Mouse (Mus musculus): Measurements from ENCODE around the gene Col8a2.

Col8a2 gene

DNA sequence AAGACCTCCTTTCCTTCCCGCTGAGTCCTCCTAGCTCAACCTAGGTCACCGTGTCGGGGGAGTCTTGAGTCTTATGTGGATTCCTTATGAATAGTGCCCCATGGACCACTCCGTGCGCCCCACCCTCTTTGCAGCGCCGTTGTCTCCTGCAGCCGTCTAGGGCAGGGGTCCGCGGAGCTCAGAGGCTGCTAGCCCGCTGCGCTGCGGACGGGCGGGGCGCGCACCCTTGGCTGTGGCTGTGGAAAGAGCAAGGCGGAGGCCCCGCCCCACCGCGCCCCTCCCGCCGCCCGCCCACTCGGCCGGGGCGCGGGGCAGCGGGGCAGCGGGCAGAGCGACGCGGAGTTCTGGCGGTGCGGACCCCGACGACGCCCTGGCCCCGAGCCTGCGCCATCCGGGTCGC lies at the start of gene Col8a2:
TSS of gene Col8a2 (plus strand) at position 302 of the 400 bp plus-strand sequence.
- no peak for DNase-seq (ENCODE audit: low read depth, low spot score)

DNA sequence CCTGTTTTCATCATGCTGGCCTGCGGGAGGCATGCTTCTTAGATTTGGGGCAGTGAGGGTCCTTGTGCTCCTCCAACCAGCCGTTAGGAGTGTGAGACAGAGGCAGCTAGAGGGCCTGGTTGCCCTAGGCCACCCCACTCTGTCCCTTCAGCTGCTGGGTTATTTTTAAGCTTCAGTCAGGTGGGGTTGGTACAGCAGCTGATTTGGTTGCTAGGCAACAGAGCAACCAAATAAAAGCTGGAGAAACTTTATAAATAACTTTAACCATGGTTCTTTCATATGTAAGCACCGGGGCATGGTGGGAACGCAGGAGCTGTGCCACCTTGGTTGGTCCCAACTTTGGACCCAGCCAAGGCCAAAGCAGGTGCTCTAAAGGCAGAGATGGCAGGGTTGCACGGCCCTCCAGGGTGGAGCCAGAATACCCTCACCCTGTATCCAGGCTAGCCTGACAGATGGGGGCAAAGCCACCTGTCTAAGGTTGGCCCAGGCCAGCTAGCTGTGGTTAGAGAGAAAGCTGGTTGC lies 48.8 kb upstream of the Col8a2 start:
- no peak for DNase-seq (ENCODE audit: low read depth, low spot score)

DNA sequence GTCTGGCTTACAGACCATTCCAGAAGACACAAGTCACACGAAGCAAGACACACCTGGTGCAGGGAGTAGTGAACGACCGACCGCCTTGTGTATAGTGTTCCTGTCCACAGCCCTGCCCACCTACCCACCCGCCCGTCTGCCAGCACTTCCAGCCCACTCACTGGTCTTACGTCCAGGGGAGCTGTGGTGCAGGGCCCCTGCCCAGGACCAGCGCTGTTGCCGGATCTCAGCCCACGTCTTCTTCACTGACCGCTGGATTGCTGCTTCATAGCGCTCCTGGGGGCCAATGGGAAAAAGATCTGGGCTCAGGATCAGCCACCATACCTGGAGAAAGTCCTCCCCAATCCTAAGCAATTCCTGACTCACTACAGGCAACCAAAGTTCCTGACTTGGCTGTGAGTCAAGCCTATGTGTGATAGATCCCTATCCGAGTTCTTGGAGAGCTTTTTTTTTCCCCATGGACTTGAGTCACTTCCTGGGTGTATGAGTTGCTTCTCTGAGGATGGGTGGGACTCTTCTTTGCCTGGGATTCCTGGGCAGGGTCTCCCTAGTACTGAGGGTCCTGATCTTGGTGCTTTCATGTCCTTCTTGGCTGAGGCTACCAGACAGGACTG lies 46.6 kb upstream of the Col8a2 start:
- no peak for DNase-seq (ENCODE audit: low read depth, low spot score)

DNA sequence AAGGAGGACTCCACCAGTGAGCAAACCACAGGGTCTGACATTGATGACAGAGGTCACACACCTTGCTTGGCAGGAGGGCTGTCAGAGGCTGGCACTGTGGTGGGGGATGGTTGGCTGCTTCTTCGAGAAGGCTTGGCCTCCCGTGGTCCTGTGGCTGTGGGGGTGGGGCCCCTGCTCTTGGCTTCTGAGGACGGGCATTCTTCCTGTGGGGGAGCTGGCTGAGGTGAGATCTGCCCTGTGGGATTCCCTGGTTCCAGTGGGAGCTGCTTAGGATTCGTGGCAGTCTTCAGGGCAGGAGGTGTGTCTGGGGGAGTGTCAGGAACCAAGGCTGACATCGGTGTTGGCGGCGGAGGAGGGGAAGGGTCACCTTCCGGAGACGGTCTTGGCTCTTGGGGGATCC lies 44.6 kb upstream of the Col8a2 start:
- DNase-seq (ENCODE audit: low read depth, low spot score) = no peak

DNA sequence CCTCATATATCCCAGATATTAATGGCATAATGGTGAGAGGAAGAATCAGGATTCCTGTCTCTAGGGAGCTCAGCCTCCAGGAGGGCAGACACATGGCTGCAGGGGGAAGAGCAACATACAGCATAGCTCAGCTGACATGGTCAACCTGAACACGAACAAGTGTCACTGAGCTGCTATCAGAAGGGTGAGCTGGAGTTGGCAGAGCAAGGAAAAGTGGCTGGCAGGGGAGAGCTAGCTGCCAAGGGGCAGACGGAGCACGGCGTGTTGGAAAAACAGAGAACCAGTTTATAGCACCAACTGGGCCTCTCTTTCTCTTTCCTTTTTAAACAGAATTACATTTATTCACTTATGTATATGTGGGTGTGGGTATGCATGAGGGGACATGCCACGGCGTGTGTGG lies 44.1 kb upstream of the Col8a2 start:
- no peak for DNase-seq (ENCODE audit: low read depth, low spot score)

DNA sequence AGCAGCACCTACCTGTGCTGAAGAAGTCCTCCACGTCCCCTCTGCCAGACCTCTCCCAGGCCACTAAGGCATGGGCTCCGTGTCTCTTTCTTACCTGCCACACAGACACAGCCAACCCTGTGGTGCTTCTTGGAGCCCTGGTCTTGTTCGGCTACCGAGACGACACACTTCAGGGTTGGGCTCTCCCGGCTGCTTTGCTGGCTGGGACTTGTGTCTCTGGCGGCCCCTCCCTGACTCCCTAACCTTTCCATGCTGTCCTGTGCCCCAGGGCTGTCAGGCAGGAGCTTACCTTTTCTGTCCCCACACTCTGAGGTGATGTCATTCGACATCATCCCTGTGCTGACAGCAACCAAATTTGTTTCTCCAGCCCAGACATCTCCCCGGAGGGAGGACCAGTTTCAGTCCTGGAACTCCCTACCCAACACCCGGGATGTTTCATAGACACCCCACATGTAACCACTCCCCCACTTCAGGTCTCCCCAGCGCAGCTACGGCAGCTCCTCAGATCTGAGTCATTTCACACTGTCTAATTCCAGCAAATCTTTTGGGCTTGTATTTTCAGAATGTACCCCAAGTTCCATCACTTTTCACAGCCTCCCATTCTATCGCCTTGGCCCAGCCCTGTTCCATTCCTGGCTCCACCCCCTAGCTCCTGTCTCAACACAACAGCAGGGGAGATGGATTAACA lies 40.2 kb upstream of the Col8a2 start:
- no peak for DNase-seq (ENCODE audit: low read depth, low spot score)

DNA sequence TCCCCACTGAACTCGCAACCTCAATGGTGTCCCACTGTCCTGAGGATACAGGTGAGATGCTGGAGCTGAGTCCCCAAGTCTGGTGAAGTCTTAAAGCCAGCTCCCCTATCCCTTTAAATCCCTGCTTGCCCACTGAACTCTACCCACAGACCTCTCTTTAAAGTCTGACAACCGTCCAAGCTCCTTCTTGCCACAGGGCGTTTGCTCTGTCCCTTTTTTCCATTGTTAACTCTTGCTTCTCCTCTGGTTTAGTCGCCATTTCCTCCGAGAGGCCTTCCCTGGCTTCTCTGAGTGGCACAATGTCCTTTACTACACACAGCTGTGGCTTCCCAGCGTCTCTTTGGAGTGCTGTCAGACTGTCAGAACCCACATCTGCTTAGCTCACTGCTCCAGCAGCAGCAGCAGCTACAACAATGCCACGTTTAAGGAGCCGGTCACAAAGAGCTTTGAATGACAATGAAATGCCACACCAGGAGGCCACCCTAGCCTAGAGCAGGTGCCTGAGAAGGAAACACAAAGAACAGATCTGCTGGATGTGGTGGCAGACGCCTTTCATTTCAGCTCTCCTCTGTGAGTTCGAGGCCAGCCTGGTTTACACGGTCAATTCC lies 38.2 kb upstream of the Col8a2 start:
- no peak for DNase-seq (ENCODE audit: low read depth, low spot score)

DNA sequence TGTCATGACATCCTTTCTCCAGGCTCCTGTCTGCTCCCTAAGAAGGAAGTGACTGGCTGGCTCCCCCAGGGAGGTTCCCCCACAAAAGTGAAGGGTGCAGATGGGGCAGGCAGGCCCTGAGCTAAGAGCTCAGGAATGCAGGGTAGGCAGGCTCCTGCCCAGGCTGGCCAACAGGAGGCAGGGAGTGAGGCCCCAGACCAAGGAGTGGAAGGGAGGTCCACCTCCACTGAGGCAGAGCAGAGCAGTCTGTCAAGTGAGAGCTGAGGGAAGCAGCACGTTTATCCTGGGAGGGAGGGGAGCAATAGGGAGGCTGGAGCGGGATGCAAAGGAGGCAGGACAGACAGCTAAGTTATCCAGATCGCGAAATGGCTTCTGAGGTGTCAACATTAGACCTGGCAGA lies 35.9 kb upstream of the Col8a2 start:
- no peak for DNase-seq (ENCODE audit: low read depth, low spot score)

DNA sequence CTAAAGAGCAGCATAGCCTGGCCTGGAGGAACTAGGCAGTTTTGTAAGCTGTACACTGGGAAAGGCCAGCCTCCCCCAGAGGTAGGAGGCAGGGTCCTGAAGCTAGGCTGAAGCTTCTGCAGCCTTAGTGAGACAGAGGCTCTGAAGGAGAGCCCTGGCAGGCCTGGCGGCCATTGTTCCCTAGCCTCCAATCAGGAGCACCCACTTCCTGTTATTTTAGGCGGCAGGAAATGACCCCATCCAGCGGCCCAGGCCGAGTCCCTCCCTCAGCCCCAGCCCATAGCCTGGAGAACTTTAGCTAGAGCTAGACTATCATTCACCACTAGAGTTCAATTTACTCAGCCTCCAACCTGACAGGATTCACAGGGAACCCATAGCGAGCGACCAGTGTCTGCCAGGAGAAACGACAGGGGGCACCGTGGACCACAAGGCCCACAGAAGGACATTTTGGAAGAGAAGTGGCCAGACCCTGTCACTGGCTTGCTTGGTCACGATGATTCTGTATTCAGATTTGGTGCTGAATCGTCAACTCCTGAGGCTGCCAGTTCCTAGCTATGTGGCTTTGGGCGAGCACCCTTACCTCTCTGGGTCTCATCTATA lies 34.8 kb upstream of the Col8a2 start:
- DNase-seq (ENCODE audit: low read depth, low spot score) = no peak

DNA sequence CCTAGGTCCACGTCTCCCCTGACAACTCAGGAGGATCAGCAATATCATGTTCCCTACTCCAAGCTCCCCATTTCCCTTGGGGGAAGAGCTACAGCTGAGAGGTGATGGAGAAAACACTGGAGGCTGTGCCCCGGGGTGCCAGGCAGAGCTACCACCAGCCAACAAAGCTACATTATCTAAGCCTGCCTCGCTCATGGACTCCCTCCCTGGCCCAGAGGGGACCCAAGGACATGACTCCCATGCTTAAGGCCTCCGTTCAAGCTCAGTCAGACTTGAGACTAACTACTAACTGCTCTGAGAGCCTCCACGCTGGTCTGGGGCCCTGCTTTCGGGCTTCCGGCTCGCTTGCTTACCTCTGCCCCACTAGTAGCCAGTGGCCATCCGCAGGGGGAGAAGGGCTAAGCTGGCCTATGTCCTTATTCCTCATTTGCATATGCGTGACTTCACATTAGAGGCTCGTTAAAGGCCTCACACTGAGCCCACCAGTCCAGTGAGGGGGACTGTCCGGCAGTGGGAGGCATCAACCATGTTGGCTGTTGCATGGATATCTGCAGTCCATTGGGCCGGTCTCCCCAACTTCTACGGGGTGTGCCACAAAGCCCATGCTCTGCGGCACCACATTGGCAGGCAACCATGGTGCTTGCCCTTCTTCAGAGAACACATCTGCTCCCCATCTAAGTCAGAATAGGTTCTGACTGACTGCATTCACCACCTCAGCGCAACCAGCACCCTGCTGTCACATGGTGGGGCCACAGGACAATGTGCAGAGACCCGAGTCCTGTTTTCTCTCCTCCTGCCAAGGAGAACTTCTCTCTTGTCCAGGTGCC lies 34.0 kb upstream of the Col8a2 start:
- DNase-seq (ENCODE audit: low read depth, low spot score) = no peak

DNA sequence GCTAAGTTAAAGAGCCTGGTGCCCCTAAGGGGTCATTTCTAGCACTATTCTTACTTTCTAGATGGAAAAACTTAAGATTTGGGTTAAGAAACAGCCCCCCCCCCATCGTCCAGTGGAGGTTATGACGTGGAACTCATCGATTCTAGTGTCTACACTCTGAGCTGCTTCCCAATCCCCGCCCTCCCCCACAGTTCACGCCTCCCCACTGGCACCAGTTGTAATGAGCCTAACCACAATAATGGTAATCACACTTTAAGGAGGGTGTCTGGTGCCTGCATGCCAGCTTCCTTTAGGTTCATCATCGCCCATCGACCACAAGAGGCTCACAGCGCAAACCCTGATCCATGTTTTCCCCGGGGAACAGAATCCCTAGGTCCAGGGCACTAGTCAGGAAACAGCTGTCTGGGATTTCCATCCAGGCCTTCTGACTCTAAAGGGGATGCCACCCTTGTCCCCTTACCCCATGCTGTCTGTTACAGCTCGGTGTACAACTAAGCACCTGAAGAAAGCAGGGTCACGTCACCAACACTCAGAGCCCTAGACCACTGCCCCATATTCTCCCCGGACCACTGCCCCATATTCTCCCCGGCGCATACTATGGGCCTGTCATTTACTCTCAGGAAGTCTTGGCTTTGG lies 32.8 kb upstream of the Col8a2 start:
- DNase-seq (ENCODE audit: low read depth, low spot score) = no peak

DNA sequence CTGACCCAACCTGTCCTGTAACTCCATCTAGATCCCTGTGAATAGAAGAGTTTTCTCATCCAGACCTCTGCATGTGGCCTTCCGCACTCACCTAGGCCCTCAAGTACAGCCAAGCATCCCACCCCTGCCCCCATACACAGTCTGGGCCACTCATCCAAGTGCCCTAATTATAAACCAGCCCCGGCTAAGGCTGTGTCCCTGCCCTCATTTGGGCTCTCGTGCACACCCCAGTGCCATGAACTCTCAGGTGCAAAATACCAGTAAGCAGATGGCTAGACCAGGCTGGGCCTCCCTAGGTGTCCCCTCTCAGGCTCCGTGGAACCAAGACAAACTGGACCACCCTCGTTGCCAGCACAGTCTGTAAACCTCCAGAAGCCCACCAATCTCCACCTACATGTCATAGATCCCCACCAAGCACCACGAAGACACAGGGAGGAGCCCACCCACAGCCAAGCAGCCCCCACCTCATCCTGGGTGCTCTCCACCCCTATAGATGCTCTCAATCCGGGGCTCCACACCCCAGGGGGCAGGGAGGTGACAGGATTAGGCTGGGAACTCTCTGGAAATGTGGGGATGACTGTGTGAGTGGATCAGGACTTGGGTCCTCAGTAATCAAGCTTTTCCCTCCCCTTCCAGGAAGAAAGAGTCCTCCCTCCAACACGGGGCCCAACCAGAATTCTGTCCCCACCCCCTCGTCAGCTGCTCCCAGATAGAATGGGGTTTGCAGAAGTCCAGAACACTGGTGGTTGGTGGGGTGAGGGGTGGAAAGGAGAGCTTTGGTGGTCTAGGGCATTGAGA lies 32.1 kb upstream of the Col8a2 start:
- DNase-seq (ENCODE audit: low read depth, low spot score) = no peak

DNA sequence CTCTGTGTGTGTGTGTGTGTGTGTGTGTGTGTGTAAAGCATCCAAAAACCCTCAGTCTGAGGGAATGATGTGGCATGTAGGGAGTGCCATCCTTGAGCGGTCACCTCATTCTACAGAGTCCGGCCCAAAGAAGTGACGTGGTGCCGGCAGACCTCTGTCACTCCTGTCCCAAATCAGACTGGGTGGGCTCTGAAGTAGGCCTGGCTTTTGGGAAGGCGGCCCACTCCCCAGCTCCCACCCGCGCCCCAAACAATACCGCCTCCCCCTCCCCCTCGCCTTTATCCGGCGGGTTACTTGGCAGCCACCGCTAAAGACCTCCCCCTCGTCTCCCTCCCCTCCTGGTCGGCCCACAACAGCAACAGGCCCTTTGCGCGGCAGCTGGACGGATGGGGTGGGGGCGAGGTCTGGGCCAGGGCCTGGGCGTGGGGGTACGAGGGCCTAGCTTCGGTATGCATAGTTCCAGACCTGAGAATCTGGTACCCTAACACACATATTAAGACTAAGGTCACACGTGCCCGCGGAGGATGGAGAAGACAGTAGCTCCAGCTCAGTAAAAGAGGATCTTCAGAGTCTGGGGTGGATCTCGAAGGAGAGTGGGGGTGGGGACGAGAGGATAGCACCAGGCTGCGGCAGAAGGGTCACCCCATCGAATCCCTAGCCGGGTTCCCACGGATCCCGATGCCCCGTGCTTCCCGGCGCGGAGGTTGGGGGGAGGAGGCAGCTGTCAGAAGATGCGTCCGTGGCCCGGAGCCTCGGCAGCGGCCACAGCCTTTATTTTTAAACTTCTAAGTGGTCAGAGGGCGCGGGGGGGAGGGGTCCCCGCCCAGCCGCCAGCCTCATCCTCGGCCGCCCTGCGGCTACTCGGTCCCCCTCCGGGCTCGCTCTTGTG lies 31.2 kb upstream of the Col8a2 start:
- DNase-seq (ENCODE audit: low read depth, low spot score) = no peak

DNA sequence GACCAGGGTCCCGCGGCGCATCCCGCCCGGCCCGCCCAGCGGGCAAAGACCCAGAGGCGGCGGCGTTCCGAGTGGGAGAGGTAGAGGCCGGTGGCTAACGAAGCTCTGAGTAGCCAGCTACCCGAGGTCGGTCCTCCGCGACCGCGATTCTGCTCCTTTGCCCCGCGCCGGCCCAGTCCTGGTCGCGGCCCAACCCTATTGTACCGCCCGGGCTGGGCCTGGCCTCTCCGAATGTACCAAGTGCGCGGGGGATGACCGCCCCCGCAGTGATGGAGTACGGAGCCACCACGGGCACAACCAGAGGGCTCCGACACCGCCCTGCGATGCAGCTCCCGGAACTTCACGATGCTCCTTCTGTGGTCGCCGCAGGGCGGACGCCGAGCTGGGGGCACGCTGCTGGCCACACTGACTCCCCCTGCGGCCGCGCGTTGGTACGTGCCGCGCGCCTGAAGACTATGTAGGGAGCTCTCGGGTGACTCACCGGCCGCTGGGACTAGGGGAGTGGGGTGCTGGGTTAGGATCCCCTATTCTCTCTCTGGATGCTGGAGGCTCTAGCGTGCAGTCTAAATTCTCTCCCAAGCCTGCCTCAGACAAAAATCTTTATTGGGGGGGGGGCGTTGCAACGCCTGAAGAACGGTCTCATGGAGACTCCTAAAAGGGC lies 30.3 kb upstream of the Col8a2 start, which contains the start of gene Map7d1:
TSS of gene Map7d1 (minus strand) at position 213 of the 661 bp plus-strand sequence.
- peak; percentile 89 for DNase-seq (ENCODE audit: low read depth, low spot score)

DNA sequence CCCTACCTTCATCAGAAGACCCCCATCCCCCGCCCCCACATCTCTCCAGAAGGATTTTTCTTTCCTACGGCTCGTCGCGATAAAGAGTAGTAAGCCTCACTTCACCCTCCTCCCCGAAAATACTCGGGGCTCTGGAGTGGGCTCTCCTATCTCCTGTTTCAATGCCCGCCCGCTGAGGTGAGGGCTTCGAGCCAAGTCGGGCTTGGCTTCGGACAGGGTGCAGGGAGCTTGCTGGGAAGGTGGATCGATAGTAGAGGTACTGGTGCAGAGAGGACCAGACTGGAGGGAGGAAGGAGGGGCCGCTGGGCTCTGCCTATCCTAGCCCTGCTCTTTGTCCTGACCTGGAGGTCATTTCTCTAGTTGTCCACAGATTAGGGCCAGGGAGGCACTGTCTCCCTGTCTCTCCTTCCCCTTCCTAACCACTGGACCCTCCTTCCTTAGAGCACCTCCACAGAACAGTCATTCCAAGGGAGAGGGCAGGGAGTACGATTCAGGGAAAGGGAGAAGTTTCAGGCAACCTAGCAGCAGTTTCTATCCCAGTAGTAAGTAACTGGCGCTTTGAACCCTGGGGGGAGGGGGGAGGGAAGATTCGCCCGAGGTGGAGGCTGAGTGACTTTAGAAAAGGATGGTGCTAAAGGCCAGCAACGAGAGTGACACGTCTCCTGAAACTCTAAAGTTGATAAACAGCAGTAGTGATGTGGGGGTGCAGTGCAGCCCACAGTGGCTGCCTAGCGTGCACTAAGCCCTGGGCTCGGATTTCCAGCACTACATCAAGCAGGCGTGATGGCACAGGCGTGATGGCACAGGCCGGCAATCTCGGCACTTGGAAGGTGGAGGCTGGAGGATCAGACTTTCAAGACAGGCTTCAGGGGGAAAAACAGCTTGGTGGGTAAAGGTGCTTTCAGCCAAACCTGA lies 29.4 kb upstream of the Col8a2 start:
- no peak for DNase-seq (ENCODE audit: low read depth, low spot score)

DNA sequence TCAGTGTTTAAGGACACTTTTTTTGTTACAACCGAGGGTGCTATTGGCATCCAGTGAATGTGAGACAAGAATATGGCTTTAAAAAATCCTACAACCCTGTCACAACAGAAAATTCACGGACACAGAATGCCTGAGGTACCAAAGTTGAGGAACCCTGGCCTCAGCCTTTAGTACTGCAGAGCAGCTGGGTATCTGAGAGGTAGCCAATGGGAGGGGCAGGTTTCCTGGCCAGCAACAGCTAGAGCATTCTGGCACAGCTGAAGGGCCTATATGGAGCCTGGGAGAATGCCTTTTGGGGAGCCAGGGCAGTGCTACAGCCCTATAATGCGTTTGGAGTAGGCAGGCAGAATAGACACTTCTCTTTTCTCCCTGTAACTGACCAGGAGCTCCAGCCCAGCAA lies 27.5 kb upstream of the Col8a2 start:
- no peak for DNase-seq (ENCODE audit: low read depth, low spot score)

DNA sequence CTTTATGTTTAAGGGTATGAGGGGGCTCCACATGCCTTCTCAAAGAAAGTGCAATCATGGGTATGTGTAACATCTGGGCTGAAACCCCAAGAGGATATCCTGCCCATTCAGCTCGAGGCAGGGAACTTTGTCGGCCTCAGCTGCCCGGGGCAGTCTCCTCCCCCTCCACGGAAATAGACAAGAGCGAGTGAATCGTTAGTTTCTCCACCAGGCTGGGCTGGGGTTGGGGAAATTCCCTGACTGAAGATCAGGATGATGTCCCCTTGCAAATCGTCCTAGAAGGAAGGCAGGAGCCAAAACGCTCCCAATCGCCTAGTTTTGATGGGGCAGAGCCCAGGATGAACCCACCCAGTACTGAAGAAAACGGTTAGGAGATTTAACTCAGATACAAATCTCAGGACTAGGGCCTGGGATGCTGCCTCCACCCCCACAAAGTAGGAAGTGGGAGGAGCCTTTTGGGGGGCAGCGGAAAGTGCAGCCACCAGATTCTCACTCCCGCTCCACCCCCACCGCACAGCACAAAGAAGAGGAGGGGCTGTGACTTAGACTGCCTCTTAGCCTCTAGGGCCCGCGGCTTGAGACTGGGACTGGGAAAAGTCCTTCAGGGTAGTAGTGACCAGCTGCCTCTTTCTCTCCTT lies 27.0 kb upstream of the Col8a2 start:
- peak; percentile 77 for DNase-seq (ENCODE audit: low read depth, low spot score)

Measured in forelimb bud, embryonic 11.5 days (tissue).